Mouse (Mus musculus) layer of hippocampus, postnatal 36 days (tissue): ENCODE data around the gene Dbnl. TPM values are rescaled to one million over a fixed set of nuclear protein-coding genes. Genes with fewer than 3 reads are reported as not detected.
"Not testable (repeated sequence)": the region's sequence is repeated elsewhere in the genome, so short reads cannot be mapped to it uniquely, and the experiment has no call there.

Experiments
- DNase-seq, 2 experiments: peaks; one replicate each; pipeline ENCODE4 v3.0.0; 2022
- total RNA-seq, 2 experiments: library from RNA; stranded (reverse); gene quantifications; 2 replicates each; pipeline ENCODE4 v1.2.3; 2021

Gene Dbnl
- total RNA-seq, 2 experiments from 2014 or later, result 76.8 to 78.0 TPM

DNA sequence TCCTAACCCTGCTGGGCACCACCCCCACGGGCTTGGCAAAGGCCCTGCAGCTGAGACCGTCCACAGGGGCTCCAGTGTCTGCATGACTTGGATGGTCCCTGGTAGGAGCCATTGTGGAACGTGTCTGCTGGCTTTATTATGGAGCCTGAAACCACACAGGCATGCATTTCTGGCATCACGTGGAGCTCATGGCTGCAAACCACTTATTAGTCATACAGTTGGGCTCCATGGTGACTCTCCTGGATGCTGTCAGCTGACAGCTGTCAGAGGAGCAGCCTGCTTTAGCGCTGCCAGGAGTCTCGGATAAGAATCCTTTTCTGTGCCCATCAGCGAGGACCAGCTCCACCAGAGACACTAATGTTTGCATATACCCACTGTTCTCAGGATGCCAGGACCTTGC is 7.4 kb downstream of the Dbnl start:
- DNase-seq, result peak; percentile 64 to 76

DNA sequence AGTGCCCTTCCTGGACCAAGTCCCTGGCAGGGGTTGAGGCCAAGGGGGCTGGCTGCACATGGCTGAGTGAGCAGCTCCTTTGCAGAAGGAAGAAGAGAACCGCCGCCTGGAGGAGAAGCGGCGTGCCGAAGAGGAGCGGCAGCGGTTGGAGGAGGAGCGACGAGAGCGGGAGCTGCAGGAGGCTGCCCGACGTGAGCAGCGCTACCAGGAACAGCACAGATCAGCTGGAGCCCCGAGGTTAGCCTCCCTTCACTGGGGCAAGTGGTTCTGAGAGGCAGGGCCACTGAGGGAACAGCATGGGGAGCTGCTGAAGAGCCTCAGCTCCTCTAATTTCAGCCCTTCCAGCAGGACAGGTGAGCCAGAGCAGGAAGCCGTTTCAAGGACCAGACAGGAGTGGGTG is 8.7 kb downstream of the Dbnl start:
- DNase-seq, result no peak

DNA sequence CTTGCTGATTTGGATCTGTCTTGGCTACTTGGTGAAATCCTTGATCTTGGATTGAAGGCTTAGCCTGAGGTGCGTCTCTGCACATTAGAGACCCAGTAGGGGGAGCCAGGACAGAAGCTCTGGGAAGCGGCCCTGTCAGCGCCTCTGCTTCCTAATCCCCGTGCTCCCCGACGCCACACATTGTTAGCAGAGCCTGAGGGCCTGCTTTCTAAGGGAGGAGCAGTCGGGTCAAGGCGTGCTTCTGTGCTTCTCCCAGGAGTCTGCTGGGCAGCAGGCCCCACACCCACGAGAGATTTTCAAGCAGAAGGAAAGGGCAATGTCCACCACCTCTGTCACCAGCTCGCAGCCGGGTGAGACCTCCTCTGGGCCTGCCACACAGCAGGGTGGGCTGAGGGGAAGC is 9.1 kb downstream of the Dbnl start:
- DNase-seq, result no peak

DNA sequence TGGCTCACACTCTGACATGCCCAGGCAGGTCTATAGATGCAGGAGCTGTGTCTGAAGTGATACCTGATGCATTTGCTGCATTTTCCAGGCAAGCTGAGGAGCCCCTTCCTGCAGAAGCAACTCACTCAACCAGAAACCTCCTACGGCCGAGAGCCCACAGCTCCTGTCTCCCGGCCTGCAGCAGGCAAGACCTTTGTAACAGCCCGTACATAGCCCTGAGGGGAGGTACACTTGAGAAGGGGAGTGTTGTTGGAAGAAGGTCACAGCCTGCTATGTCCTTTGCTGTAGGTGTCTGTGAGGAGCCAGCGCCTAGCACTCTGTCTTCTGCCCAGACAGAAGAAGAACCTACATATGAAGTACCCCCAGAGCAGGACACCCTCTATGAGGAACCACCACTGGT is 9.6 kb downstream of the Dbnl start:
- DNase-seq, result no peak

DNA sequence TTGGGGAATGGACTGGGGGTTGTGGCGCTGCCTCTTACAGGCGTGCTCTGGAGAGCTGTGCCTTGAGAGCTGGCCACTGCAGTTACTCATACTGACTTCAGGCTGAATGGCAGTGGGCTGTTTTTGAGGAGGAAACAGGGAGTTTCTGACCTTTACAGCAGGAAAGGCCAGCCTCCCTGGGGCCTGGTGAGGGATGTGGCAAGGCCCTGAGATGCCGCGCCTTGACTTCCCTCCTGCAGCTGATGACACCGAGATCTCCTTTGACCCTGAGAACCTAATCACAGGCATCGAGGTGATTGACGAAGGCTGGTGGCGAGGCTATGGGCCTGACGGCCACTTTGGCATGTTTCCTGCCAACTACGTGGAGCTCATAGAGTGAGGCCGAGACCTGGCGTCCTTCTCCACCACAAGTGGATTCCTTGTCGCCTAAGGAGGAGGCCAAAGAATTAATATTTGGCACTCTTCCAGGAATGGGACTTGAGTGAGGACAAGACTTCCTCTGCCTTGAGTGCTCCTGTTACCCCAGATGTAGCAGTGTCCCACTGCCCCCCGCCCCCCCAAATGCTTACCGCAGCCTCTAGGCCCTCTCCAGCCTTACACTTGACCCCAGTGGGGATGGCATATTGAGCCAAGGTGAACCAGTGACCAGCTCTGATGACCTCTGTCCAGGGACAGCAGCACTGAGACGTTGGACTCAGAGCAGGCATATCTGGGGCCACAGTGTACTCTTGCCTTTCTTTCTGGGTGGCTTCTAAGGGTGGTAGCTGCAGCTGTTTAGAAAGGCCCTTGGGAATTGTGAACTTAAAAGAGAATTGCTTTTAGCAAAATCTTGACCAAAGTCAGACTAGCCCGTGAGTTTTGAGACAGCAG is 11.6 kb downstream of the Dbnl start:
- no peak for DNase-seq

DNA sequence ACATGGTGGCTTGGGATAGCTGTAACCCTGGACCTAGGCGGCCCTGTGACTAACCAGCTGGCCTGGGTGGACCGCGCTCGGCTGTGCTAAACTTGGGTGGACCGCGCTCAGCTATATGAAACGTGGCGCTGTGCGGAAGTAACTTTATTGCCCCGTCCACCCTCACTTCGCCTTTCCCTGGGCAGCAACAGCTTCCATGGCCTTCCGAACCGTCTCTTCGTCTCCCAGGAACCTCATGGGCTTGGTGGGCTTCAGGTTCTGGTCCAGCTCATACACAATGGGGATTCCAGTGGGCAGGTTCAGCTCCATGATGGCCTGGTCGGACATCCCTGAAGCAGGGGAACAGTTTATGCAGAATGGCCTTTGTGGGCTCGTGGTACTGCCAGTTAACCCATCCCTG is 13.2 kb downstream of the Dbnl start:
- DNase-seq, result no peak

DNA sequence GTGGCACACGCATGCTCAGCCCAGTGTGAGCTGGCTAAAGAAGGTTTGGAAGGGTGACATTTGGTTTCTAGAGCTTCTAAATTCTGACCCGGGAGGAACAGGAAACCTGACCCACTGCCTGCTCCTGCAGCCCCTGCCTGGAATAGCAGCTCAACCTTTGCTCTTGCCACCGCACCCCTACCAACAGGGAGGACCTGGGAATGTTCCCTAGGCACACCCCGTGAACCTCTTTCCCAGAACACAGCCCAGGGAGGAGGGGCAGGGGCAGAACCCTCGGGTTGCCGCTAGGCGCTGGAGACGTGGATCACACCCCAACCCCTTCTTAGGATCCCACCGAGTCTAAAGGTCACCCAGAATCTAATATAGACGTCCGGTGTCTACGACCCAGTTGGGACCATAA is 13.7 kb downstream of the Dbnl start:
- no peak for DNase-seq

DNA sequence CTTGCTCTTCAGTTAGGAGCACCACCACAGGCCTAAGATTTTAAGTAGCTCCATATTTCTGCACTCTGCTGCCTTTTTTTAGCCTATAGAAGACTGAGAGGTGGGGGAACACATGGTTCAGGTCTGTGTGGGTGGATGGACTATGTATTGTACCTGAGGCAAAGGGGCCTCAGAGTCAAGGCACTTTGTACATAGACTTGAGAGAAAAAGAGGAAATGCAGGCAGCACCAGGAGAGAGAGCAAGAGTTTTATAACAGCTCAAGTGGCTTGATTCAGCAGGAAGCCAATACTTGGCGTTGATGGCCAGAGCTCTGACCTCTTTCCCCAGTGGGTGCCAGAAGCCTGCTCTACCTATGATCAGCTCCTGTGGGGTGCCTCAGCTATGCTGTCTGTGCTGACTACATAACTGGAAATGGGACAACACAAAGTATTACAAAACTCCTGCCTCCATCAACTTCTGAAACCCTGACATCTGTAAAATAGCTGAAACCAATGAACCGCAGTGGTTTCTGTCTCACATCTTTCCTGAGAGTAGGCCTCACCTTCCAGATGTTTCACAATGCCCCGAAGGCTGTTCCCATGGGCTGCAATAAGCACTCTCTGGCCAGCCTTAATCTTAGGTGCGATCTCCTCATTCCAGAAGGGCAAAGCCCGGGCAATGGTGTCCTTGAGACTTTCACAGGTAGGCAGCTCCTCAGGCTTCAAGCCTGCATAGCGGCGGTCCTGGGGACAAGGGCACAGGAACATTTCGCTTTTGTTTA is 14.3 kb downstream of the Dbnl start:
- DNase-seq, result no peak

DNA sequence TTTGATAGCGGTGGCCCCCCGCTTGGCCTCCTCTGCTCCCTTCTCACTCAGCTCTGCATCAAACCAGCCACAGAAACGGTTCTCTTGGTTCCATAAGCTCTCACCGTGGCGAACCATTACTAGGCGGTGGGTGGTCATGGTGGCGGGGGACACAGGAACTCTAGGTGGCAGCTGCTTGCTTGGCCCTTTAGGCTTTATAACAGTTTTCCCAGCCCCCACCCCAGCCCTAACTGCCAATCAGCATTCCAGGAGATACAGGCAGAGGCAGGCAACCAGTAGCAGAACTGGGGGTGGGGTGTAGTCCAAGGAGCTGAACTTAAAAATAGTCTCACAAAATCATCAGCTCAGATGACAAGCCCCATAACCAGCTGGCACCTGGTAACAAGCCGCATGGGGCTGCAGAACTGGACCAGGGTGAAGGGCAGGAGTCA is 15.3 kb downstream of the Dbnl start, which contains the start of gene Pgam2:
Gene Pgam2 (minus strand): TSS at position 183 of the 431 bp plus-strand sequence.
- no peak for DNase-seq

DNA sequence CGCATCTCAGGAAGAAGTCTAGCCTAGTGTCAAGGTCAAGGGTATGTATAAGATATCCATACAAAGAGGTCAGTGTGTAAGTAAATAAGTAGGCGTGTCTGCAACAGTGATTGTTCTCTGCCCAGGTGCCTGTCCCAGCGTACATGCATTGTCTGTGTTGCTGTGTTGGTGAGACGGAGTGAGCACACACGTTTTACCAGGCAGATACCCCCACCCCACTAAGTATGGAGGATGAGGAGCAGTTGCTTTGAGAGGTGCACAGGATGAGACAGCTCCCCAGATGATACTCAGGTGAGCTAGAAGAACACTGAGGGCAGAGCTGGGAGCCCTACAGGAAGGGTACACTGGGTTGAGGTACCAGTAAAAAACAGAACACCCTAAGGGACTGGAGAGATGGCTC is 15.9 kb downstream of the Dbnl start:
- DNase-seq, result no peak

DNA sequence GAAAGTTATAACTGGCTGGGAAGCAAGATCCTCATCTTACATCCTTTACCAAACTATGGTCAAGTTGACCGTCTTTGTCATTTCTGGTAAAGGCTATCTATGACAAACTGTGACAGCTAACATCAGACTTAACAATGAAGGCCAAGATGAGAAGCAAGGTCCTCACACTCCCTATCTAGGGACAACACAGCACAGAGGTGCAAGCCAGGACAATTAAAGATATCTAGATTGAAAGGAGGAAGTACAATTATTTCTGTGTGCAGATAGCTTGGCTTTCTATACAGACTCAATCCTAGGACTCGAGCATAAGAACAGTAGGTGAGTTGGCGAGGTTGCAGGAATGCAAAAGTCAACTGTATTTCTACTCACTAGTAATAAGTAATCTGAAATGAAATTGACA is 17.4 kb downstream of the Dbnl start:
- DNase-seq, result no peak

DNA sequence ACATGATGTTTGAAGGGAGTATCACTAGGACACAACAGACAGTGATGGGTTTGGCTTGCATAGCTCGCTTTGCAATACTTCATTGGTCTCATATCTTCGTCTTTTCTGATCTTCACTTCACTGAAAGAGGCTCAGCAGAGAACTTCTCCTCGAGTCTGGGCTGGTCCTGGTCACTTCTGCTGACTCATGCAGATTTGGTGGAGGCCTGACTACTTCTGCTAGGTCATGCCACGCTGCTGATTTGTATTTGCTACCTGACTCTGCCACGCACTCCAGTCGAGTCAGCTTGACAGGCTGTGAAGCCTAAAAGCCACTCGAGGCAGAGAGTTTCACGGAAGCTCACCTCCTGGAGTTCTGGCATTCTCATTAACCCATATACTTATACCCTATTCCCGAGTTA is 19.7 kb downstream of the Dbnl start:
- DNase-seq, result no peak

DNA sequence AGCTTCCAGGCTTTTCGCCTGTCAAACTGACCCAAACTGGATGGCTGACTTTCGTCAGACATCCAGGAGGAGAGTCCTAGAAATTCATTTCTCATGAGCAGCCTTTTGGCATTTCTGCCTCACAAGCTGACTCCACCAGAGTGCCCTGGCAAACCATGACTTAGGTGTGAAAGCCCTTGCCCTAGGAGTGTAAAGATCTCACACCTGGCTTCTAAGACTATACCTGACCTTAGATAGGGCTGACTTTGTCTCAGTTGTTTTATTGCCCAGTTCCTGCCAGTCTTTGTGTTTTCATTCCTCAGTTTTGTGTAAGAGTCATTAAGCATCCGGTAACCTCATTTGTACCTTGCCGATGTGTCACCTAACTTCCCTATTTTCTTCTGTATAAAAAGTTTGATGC is 21.2 kb downstream of the Dbnl start:
- DNase-seq, result not testable (repeated sequence)

DNA sequence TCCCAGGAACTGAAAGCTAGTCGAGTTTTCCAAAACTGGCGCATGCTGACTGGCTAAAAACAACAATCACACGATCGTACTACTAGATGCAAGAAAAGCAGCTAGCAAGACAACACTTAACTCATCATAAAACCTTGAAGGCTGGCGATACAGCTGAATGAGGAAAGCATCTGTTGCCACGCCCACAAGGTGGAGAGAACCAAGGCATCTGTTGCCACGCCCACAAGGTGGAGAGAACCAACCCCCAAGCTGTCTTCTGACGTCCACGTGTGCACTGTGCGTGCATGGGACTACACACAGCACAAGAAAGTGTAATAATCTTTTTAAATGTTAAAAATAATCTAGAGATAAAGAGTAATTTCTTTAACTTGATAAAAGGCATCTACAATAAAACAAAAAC is 25.1 kb downstream of the Dbnl start:
- no peak for DNase-seq

DNA sequence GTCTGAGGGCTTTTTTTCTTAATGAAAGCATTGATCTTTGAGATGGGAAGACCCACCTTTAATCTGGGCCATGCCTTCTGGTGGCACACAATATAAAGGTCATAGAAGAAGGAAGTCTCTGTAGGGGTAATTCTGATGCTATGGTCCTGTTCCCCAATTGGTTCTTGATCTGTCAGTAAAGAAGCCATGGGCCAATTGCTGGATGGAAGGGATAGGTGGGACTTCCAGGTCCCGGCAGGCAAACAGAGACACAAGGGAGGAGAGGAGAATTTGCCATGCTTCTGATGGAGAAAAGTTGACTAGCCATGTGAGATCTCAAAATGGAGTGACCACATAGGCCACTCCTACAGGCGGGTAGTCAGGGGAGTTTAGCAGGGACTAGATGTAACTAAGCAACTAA is 30.9 kb downstream of the Dbnl start:
- no peak for DNase-seq

DNA sequence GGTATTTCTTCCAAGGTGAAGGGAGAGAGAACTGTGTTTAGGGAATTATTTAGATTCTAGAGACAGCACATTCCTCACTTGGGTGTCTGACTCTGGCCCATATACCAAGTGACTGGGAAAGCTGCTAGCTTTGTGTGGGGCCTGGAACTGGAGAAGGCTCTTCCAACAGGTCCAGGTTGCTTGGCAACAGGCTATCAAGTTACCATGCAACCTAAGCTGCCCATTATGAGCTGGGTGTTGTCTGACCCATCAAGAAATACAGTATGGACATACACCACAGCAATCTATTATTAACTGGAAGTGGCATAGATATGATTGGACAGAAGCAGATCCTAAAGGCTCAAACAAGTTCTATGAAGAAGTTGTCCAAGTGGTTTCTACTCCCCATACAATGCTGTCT is 37.1 kb downstream of the Dbnl start:
- no peak for DNase-seq

DNA sequence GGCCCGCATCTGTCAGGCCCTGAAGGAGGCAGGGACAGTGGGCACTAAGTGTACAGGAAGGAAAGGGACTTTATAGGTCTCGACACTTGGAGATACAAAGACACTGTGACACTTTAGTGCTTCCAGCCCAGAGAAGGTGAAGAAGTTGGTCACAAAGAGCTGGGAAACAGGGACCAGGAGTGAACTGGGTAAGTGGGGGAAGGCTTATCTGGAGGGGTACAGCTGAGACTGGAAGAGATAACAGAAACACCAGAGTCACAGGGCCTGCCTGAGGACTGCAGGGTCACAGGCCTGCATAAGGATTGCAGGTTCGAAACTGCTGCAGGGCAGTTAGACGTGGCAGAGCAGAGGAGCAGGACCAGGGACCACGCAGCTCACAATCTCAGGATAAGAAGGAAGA is 39.6 kb downstream of the Dbnl start:
- DNase-seq, result no peak

DNA sequence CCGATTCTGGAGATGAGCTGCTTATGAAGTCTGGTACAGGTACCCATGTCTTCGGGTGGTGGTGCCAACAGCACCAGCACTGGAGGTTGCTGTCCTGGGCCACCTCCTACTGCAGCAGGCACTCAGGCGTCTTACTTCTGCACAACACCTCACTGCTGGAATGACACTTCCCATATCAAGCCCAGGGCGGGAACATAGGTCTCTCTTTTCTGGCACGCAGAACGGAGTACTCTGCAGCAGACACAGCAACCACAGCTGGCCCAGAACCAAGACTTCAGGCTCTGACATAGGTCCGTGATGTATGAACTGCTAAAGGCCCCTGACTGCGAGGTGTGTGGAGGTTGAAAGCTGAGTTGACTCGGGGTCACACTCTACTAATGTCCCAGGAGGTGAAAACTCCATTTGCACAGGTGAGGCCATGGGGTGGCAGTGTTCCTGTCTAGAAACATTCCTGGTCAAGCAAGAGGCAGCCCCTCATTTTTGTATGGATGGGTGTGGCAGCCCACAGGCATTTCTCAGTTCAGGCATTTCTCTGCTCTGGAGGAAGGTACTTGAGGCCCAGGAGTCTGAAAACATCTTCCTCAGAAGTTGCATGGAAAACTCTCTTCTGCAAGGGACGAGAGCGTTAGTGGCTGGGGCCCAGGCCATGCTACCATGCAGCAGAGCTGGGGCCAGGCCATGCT is 40.4 kb downstream of the Dbnl start:
- DNase-seq, result no peak

DNA sequence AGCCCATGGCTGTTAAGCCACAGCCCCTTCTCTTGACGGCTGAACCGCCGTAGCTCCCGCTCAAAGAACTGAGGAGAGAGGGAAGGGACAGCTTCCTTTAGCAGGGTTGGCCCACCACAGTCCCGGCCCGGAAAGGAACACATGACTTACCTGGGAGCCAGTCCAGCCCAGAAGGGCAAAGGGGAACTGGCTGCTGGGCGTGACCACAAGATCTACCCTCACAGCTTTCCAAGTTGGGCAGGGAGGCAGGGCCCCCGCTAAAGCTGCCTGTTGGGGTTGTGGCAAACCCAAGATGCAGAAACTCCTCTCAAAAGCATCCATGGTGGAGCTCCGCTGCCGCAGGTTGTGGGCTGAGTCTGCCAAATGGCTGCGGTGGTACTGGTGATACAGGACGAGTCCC is 41.0 kb downstream of the Dbnl start:
- DNase-seq, result no peak

DNA sequence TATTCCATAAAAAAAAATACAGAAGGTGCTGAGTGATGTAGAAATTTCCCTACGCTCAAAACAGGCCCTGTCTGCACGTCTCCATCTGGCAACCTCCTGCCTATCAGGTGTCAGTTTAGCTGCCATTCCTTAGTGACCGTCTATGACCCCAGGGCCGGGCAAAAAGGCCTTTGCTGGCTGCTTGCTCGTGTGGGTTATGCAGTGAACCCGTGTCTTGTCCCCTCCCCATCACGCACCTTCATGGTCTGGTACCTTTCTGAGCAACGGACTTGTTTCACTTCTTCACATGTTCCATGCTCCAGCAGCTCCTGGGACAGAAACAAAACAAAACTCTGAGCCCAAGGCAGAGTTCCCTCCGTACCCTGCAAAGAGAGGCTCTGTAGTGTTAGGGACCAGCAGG is 46.2 kb downstream of the Dbnl start:
- DNase-seq, result no peak

DNA sequence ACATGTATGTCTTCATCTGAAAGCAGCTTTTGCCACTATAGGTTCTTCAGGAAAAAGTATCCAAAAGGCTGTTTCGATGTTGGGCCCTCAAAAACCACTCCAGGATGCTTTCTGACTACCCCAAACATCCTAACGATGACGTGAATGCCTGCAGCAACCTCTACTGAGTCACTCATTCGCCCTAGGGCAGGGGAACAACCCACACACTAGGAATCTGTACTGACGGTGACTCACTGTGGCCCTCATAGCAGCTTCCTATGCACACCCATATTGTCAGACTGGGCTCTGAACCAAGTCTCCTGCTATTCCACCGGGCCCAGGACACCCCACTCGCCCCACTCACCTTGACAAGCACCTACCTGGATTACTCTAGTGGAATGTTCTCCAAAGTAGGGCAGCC is 46.8 kb downstream of the Dbnl start:
- no peak for DNase-seq

DNA sequence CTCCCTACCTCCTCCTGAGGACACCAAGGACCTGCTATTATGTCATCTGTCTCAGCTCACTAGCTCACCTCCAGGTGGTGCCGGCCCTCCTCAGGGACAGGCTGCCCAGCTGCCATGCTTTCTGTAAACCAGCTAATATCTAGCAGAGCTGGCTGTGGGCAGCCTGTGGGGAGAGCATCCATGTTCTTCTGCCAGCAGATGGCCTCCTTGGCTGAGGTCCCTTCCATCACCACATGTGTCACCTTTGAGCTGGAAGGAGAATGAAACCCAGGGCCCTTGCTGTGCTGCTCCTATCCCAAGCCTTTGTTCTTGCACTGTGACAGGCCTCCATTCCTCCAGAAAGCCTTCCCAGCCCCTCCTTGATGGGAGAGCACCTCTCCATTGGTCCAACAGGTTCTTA is 47.8 kb downstream of the Dbnl start:
- DNase-seq, result no peak
